Mouse (Mus musculus) ovary, adult 18-20 months (tissue): ENCODE results near the gene Chl1.

Experiments used
- DNase-seq: peaks from one replicate; pipeline ENCODE4 v3.0.0; 2022; ENCODE audit warnings: low spot score, mixed read lengths

The Chl1 gene

DNA sequence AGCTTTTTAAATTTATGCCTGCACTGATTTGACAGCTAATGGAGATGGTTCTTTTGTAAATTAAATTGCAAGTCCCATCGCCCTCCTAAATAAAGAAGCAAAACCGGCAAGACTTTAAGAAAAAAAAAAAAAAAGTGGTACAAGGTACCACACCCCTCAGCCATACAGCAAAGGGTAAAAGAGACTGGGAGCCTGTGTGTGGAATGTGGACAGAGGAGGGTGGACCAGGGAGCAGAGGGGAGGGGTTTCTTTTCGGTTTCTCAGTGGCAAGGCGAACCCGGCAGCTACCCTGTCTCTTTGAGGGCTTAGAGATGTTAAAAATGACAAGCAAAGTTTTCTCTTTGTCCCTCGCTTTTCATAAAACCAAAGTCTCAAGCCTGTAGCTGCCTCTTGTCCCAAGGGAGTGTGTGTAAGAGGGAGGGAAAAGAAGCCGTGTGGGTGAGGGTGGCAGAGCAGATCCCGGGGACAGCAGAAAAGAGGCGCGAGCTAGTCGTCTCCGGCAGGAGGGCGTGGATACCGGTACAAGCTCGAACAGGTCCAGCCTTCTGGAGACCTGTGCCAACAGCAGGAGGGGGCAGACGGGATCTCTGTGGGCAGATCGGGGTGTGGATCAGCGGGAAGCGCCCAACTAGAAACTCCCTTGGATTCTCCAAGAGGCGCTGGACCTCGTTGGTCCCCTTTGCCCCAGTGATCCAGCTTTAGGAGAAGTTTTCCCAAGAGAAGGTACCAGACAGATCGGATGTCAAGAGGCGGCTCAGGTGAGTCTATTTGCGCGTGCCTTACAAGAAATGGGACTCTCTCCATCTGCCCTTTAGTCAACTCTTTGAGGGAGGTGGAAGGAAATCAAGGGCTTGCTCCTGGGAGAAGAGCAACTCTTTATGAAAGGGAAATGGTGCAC, at the start of gene Chl1:
TSS of gene Chl1 (plus strand) at position 195 of the 898 bp plus-strand sequence.
- no peak for DNase-seq

DNA sequence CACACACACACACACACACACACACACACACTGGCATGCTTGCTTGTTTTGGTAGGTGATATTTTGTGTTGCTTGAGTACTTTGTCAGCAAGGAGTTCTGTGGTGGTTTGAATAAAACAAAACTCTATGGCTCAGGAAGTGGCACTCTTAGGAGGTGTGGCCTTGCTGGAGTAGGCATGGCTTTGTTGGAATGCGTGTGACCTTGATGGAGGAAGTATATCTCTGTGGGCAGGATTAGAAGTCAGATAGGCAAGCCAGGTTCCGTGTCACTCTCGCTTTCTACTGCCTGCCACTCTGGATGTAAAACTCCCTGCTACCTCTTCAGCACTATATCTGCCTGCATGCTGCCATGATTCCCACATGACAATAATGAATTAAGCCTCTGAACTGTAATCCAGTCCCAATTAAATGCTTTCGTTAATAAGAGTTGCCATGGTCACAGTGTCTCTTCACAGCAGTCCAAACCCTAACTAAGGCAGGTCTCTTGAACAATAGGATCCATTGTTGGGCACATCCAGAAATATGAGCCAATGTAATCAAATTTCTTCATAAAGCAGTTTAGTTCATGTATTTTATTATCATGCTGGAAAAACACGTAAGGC, 44.8 kb upstream of the Chl1 start:
- DNase-seq, result no peak

DNA sequence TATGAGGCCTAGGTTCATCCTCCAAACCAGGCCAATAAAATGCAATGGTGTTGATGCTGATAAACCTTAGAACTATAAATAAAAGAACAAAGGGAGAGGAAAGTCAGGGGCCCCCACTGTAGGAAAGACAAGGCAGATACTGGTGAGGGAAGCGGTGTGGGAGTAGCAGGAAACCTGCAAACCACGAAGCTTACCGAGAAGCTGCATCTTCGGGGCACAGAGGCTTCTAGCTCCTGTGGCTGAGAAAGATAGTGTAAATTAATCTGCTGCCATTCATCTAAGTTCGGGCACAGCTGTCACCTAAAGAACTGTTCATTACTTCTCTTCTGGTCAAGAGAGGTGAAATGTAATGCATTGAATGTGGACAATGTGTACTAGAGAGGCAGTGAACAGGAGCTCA, 37.1 kb upstream of the Chl1 start:
- no peak for DNase-seq

DNA sequence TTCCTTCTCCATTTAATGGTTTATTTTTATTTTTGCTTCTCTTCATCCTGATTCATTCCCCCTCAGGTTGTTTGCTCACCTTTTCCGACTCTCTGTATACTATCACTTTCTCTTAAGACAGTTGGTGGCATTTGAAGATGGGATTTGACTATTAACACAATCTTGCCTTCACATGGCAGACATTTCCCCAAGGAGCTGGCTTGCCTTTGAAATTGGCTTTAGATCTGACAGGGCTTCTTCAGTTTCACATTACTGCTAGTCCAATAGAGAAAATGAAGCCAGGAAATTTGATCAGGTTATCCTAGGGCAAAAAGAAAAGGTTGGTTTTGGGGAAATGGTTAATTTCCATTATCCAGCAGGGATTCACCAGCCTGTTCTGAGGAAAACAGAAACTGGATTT, 23.2 kb upstream of the Chl1 start:
- no peak for DNase-seq

DNA sequence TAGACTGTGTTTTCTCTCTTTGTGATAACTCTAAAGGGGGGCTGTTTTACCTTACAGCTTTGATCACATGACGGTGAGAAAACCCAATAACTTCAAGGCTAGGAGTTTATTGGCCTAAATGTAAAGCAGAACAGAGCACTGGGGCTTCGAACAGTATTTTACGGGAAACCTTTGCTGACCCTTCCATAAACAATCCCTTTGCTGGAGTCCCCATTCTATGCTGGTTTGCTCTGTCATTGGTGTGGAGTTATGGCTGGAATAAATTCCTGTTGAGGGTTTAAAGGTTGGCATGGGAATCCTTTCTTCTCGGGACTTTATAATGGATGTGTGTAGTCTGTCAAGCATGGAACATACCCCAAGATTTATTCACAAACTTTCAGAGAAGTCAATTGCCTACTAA, 12.0 kb upstream of the Chl1 start:
- DNase-seq, result no peak

DNA sequence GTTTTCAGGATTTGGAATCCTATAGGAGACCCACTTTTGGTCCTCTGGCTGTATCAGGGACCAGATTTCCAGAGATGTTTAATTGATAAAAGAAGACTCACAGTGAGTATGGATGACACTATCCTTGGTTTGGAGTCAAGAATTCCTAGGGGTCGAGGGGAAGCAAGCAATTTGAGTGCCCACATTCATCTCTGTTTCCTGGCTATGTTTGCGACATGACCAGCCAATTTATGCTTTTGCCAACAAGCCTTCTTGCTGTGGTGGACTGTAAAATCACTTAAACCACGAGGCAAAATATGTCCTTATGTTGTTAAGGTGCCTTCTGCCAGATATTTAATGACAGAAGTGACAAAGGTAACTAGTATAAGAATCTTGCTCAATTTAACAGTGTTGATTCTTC, 6.3 kb upstream of the Chl1 start:
- DNase-seq, result no peak

DNA sequence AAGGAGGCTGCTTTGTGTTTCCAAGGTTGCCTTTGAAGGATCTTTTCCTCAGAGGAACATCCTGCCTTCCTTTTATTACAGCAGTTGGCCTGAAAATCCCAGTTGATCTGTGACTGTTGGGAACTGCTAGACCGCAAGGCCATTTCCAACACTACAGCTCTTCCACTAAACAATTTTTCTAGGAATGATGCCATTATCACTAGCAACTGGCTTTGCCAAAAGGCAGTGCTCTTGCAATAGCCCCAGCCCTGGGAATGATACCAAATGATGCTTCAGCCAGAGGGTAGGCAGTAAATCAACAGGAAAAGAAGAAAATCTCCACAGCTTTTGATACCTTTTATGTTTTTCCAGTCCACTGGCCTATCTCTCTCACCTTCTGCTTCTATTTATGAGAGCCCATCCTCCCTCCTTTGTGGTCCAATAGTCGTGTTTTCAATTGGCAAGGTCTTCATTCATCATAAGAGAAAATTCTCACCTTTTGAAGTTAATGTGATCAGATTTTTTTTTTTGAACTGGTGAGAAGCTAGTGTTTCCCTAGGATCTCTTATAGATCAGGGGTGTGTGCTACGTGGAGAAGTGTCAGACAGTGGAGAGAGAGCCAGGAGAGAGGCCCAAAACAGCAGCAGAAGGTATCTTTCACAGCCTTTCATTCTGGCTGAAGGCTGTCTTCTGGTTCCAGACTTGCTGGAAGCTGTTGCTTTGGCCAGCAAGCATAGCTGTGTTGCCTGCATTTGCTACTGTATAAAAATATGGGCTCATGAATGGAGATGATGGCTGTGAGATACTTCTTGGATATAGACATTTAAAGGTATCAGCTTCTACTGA, 2.4 kb upstream of the Chl1 start:
- DNase-seq, result peak; percentile 20

DNA sequence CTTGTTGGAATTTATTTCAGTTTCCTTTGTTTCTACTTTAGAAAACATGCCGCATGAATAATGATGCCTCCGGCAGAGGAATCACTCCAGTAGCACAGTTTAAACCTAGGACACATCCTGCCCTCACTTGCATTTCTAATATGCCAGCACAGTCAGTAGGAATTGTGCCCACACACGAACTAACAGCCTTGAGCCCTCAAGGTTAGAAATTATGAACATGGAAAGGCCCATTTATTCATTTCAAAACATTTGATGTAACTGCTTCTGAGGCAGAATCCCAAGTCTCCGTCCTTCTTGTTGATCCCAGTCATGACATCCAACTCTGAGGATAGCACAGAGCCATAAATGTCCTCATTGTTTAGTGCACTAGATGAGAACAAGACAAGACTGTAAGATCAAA, 790 bp upstream of the Chl1 start:
- no peak for DNase-seq

DNA sequence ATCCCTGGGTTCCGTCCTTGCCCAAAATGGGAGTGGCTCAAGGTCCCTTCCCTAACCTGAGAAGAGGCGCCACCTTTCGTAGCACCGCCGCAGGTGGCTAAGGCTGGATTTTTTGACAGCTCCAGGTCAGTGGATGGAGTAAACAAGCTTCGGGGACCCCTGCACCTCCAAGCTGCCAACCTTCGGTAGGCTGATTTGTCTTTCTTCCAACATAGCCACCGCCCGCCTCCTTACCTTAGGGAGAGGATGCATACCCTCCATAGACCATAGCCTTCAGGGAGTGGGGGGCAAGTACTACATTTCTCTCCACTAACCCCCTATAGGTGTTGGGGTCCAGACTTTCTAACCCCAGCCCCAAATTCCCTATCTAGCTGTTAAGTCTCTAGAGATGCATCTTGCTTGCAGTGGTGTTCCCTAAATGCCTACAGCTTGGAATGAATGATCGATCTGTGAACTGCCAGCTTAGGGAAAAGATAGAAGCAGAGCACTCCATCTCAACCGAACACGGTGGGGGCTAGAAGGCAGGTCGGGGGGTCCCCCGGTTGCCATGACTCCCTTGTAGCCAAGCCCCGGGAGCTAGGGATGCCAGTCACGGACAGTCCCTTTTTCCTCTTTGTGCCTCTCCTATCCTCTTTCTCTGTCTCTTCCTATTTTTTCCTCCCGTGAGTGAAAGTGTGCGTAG, 1.0 kb downstream of the Chl1 start:
- no peak for DNase-seq

DNA sequence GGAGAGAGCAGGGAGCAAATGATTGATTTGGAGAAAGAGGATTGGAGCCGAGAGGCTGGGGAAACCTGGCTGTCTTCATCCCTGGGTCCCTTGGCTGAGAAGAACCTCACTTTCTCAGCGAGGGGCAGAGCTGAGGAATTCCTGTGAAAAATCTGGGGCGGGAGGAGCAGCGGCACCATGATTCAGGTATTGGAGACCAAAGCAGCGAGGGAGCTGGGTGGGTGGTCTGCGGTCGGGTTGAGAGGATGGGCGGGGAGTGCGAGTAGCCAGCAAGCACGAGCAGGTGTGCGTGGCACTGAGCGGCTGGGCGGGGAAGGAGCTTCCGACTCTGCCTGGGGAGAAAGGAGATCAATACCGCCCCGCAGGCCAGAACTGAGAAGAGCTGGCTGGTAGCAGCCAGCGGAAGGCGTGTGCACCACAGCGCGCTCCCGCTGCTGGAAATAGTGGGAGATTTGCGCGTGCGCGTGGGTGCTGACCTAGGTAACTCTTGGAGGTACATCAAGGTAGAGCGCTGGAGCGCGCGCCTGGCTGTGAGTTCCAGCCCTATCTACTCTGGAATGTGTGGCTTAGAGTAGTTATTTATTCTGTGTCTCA, 1.7 kb downstream of the Chl1 start:
- DNase-seq, result no peak

DNA sequence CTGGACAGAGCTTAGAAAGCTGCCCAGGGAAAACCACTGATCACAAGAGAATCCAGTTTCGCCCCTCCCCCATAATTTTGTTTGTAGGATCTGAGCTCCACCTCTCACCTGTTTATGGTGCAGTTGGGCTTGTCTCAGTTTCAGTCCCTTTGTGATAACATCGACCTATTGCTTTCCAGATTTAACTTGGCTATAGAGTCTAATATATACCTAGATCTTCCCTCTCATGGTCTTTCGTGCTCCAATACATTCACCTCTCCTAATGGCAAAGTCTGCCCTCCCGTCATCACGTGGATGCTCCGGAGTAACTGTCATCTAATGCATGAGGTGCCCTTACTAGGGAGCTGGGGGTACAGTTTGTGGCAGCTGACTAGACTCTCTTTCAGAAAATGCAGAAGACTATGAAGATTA, 2.5 kb downstream of the Chl1 start:
- no peak for DNase-seq

DNA sequence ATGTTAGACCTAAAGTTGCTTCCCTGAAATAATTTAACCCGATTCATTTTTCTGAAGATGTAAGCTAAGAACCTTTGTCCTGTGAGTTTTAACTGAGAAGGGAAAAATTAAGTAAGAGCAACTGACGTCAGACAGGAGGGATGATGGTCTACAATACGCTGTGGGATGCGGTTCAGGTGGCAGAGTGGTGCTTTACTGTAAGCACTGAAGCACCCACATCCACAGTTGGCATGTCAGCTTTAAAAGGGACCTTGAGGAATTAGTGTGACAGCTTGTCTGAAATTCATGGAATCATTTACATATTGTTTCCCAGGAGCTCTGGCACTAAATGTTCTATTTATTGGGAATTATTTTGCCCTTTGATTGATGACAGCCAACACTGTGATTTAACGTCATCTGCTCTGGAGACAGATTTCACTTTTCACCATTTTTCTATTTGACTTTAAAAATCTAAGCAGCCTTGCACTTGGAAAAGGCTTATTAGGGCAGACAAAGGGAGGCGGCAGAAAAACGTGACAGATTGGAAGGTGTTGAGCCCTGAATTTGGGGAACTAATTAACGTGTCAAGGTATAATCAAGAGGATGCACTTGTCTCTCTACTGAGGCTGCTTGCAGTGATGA, 3.3 kb downstream of the Chl1 start:
- DNase-seq, result no peak

DNA sequence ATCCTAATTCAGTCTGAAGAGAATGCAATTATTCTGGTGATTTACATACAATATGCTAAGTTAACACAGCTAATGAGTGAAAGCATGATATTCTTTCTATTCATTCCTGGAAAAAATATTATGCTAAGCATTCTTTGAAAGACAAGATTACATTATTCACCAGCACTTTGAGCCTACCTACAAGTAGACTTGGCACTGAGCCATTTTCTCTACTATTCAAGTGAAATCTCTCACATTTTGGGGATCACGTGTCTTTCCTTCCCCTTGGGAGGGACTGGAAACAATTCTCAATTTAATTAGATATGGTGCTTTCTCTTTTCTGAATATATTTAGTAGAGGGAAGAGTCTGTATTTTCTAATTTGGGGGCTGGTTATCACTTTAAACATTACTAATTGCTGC, 4.0 kb downstream of the Chl1 start:
- DNase-seq, result no peak

DNA sequence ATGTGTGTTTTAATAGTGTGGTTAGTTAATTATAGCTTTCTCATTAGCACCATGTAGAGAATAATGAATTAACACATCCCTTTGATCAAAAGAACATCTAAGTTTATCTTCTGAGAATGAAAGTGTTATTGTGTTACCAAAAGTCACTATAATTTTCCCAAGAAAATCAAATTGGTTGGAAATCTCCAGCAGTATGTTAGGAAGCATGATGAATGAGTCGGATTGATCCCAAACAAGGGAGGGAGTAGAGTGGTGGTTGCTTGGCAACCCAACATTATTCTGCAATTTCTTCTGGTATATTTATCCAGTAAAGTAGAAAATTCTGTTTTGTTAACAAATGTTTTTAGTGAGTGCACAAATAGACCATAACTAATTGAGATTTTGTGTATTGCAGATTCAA, 4.4 kb downstream of the Chl1 start:
- no peak for DNase-seq

DNA sequence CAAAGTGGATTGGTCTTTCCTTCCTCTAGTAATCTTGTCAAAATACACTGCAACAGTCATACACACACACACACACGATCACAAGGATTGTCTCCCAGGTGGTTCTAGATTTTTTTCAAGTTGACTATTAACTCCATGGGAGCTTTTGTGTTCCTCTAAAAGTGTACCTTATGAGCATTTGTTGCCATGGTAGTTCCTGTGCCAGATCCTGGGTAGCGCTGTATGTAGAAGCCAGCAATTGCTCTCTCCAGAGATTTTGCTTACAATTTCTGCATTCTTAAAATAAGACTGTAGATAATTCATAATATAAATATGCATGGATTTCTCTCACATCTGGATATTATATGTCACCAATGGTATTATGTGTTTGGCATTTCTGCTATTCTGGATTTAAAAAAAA, 9.2 kb downstream of the Chl1 start:
- no peak for DNase-seq

DNA sequence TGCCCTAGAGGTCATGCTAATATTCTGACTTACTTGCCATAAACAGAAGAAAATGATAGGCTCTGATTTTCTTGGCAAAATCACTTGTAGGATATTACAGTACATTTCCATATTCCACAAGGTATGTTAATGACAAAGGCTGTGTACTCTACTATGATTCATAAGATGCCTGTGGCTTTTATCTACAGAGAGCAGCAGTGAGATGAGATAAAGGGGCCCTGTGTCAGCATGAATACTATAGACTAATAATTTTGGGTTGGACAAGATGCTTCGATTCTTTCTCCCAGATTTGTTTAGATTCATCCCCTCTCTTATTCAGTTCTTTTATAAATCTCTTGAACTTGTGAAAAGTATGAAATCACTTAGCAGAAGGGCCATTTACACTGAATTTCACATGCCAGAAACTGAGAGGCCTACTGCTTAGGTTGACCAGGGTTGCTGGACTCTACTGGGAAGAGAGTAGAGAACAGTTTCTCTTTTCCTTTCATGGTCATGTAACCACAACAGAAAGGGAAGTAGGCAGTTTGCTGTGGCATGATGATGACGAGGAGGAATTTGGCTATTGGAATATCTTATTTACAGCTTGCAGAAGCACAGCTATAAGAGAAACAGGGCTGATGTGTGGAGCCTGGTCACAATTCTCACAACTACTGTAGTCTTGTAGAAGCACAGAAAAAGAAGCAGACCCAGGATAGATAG, 15.1 kb downstream of the Chl1 start:
- DNase-seq, result no peak

DNA sequence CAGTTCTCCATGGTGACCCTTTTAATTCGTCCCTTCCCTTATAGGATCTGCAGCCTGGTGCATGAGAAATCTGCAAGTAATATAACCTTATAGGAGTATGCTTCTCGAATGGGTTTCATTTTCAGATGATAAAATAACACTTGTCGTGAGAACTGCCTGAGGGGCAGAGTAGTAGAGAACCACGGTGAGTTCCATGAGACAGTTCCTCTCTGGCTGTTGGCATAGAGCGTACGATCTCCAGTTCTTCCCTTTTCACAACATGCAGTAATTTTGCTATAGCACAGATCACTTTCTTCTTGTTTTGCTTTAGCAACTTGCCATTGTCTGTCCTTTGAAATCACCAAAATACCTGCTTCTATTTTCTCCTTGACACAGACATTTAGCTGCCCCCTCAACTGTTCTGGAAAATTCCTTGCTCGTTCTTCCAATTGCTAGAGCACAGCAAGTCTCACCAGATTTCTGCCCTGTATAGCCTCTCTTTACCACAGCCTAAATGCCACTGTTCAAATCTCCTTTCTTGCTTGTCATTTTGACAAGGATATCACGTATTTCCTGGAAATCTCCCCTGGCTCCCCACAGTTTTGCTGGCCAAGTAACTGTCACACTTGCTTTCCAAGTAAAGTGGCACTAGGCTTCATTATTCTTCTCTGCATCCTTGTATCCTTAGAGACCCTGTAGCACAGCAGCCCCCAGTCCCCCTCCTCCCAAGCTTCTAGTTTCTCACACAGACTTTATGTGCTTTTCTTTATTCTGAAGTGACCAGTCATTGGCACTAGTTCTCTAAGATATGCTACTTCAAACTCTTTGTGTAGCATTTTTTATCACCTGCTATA, 16.8 kb downstream of the Chl1 start:
- no peak for DNase-seq

DNA sequence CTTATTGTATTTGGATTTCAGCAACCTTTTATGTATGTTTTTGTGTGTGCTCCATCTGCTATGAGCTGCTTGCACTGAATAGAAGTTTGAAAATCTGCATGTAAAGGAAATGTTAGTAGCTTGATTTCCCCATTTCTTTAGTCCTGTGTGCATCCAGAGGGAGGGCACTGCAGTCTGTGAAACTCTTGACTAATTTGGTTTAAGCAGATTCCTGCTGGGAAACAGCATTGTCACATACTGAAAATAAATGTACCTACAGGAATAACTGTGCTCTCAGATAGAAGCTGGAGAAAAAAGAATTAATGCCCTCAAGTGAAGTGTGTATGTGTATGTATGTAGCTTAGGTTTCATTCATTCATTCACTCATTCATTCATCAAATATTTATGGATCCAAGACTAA, 22.7 kb downstream of the Chl1 start:
- no peak for DNase-seq

DNA sequence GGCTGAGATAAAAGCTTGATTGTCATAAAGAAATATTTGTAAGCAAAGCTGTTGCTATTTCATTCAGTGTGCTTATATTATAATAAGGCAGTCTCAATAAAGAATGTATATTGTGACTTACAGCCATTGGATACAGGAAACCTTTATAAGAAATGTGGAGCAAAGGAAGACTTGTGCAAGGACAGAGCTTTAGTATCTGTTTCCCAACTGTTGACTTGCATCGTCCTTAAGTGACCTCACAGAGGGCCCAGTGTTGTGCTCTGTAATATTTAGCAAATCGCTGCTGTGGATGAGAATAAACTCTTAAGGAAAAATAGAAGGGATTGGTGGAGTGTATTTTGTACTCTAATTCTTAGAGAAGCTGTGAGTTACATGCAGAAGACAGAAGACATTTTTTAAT, 23.6 kb downstream of the Chl1 start:
- no peak for DNase-seq

DNA sequence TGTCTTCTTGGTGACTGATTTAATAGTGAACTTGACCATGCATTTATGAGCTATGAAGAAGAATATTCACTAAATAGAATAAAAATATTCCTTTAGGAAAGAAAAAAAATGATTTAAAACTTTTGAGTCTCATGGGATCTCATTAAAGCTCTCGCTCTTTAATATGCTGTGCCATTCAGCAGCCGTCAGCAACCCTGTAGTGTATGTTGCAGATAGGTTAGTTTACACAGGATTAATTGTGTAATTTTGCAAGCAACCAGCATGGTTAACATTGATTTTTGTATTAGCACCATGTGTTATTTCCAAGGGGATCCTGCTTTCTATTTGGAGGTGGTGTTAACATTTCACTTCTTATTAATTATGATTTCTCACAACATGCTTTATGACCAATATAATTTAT, 32.2 kb downstream of the Chl1 start:
- no peak for DNase-seq
